Mouse (Mus musculus) forebrain, embryonic 14.5 days (tissue): Measurements from ENCODE around the gene Aldh9a1. TPM values are rescaled to one million over a fixed set of nuclear protein-coding genes. Genes with fewer than 3 reads are reported as not detected.

ENCODE experiments used
- ATAC-seq: fragments of 200-750 bp; cut with Nextera tagmentation; 2 replicates; pipeline ENCODE4 v1.8.0; 2017; ENCODE audit warnings: mild to moderate bottlenecking, moderate library complexity
- DNase-seq: peaks from one replicate; pipeline ENCODE4 v3.0.0-alpha.2; 2015; ENCODE audit warnings: low spot score
- H3K27ac ChIP-seq: fragments of 300-500 bp; sonication (generic); 2 replicates; pipeline ENCODE4 v1.5.1; 2014; ENCODE audit warnings: low read depth, mild to moderate bottlenecking, control low read depth, low read length, moderate library complexity
- H3K27me3 ChIP-seq: fragments of 300-500 bp; sonication (generic); replicated peaks from 2 replicates; pipeline ENCODE4 v1.6.1; 2014; ENCODE audit warnings: low read length, control low read depth, mixed read lengths; ENCODE audit not compliant: control insufficient read depth, insufficient read depth
- H3K36me3 ChIP-seq: fragments of 300-500 bp; sonication (generic); 2 replicates; pipeline ENCODE4 v1.6.1; 2014; ENCODE audit warnings: low read length, control low read depth; ENCODE audit not compliant: control insufficient read depth, insufficient read depth
- H3K4me1 ChIP-seq: fragments of 300-500 bp; sonication (generic); 2 replicates; pipeline ENCODE4 v1.6.1; 2014; ENCODE audit warnings: antibody characterized with exemption, low read length, control low read depth; ENCODE audit not compliant: control insufficient read depth, insufficient read depth
- H3K4me2 ChIP-seq: fragments of 300-500 bp; sonication (generic); 2 replicates; pipeline ENCODE4 v1.6.1; 2014; ENCODE audit warnings: mild to moderate bottlenecking, control low read depth, low read length
- H3K4me3 ChIP-seq: fragments of 300-500 bp; sonication (generic); 2 replicates; pipeline ENCODE4 v1.5.1; 2014; ENCODE audit warnings: low read depth, low read length, control low read depth
- H3K9ac ChIP-seq: fragments of 300-500 bp; sonication (generic); 2 replicates; pipeline ENCODE4 v1.6.1; 2014; ENCODE audit warnings: mild to moderate bottlenecking, low read length, control low read depth, moderate library complexity
- H3K9me3 ChIP-seq: fragments of 300-500 bp; sonication (generic); replicated peaks from 2 replicates; pipeline ENCODE4 v1.6.1; 2016; ENCODE audit warnings: low read length, control low read depth, mixed read lengths; ENCODE audit not compliant: control insufficient read depth
- WGBS: fragments of 180-500 bp; shearing (Covaris S2); extraction: QIAGEN DNeasy Blood & Tissue Kit; methylation state at CpG from one replicate; pipeline ENCODE4 v1.1.7; 2014; 5-methylcytosine and 5-hydroxymethylcytosine counted together
- polyA plus RNA-seq: library from polyadenylated mRNA; unstranded; fragments of >200 nt; fragmentation: Nextera tagmentation; extraction: Ambion mirVana; gene quantifications from 2 replicates; pipeline ENCODE4 v1.2.1, GENCODE M21; 2014

Gene Aldh9a1
- polyA plus RNA-seq, 1 experiment from 2014 or later = 21.2 TPM

- peak overlapping the region; percentile 70; the same call in 1 of the 2 replicates for H3K9ac ChIP-seq
- H3K9me3 ChIP-seq = no peaks in the 10 kb centered on the region
- H3K27ac ChIP-seq = no peak overlapping the region
- H3K4me2 ChIP-seq = peak overlapping the region; percentile 73
- no peak for ATAC-seq
- peaks cover 6% of the 10 kb centered on the region for H3K4me1 ChIP-seq
- WGBS = 18% methylated on average over 8 of the region's 8 CpGs
- DNase-seq = peak; percentile 26
- peak overlapping the region; percentile 53 for H3K4me3 ChIP-seq
- H3K36me3 ChIP-seq = no peaks in the 10 kb centered on the region
- H3K27me3 ChIP-seq = no peaks in the 10 kb centered on the region
Measured at GRCm38 (mm10) chr1:167392687-167393086, 42.9 kb downstream of the Aldh9a1 start.

- Histone ChIP-seq H3K27ac (no peak overlapping the region), H3K4me1 (peaks cover 6% of the 10 kb centered on the region), H3K27me3 (no peaks in the 10 kb centered on the region), H3K9me3 (no peaks in the 10 kb centered on the region), H3K9ac (peak overlapping the region; percentile 70), H3K4me2 (peak overlapping the region; percentile 73), H3K4me3 (peak overlapping the region; percentile 53), H3K36me3 (no peaks in the 10 kb centered on the region)
- ATAC-seq = peak; percentile 33; the same call in 1 of the 2 replicates
- under 1% methylated on average over 15 of the region's 15 CpGs for WGBS
- peak; percentile 32 for DNase-seq
Measured at GRCm38 (mm10) chr1:167393281-167393680, 43.5 kb downstream of the Aldh9a1 start.

- peak; percentile 98 for DNase-seq
- H3K9me3 ChIP-seq = no peaks in the 10 kb centered on the region
- peak within 1 kb of the TSS; percentile 53 for H3K4me3 ChIP-seq
- H3K4me1 ChIP-seq = peaks cover 6% of the 10 kb centered on the region
- peak within 1 kb of the TSS; percentile 70 for H3K9ac ChIP-seq
- peak within 1 kb of the TSS; percentile 73 for H3K4me2 ChIP-seq
- WGBS = under 1% methylated on average over 45 of the region's 45 CpGs
- H3K27me3 ChIP-seq = no peaks in the 10 kb centered on the region
- ATAC-seq = peak; percentile 95
- H3K36me3 ChIP-seq = no peaks in the 10 kb centered on the region
- peak within 1 kb of the TSS; percentile 76 for H3K27ac ChIP-seq
Measured at GRCm38 (mm10) chr1:167393683-167394492, 44.1 kb downstream of the Aldh9a1 start, which contains the start of gene Mgst3. Mgst3 (minus strand) TSS chr1:167393841.

GRCm38 (mm10) chr1:167405237-167405636 is 55.4 kb downstream of the Aldh9a1 start:
- no peak for ATAC-seq
- Histone ChIP-seq H3K4me2 (no peak overlapping the region), H3K27ac (no peak overlapping the region), H3K36me3 (no peaks in the 10 kb centered on the region), H3K9ac (no peak overlapping the region), H3K27me3 (no peaks in the 10 kb centered on the region), H3K9me3 (no peaks in the 10 kb centered on the region), H3K4me1 (no peaks in the 10 kb centered on the region), H3K4me3 (no peak overlapping the region)
- 90% methylated on average over 4 of the region's 4 CpGs for WGBS
- DNase-seq = no peak

- no peak for ATAC-seq
- Histone ChIP-seq H3K4me1 (no peaks in the 10 kb centered on the region), H3K9me3 (no peaks in the 10 kb centered on the region), H3K36me3 (no peaks in the 10 kb centered on the region), H3K9ac (no peak overlapping the region), H3K27ac (no peak overlapping the region), H3K27me3 (no peaks in the 10 kb centered on the region), H3K4me2 (no peak overlapping the region), H3K4me3 (no peak overlapping the region)
- DNase-seq = no peak
- 78% methylated on average over 4 of the region's 4 CpGs for WGBS
Measured at GRCm38 (mm10) chr1:167409601-167410000, 59.8 kb downstream of the Aldh9a1 start.

- no peaks in the 10 kb centered on the region for H3K9me3 ChIP-seq
- DNase-seq (no peak), ATAC-seq (no peak)
- H3K36me3 ChIP-seq = no peaks in the 10 kb centered on the region
- no peaks in the 10 kb centered on the region for H3K4me1 ChIP-seq
- no peak overlapping the region for H3K4me3 ChIP-seq
- no peak overlapping the region for H3K4me2 ChIP-seq
- no peaks in the 10 kb centered on the region for H3K27me3 ChIP-seq
- H3K9ac ChIP-seq = no peak overlapping the region
- 80% methylated on average over 12 of the region's 12 CpGs for WGBS
- no peak overlapping the region for H3K27ac ChIP-seq
Measured at GRCm38 (mm10) chr1:167411991-167412715, 62.4 kb downstream of the Aldh9a1 start.

- ATAC-seq = no peak; the same call in 1 of the 2 replicates
Measured at GRCm38 (mm10) chr1:167414846-167415245, 65.1 kb downstream of the Aldh9a1 start.

More at GRCm38 (mm10) chr1:167414846-167415245, 65.1 kb downstream of the Aldh9a1 start:
- 5% methylated on average over 7 of the region's 7 CpGs for WGBS
- Histone ChIP-seq H3K4me2 (no peak overlapping the region), H3K9ac (no peak overlapping the region), H3K27ac (no peak overlapping the region), H3K9me3 (no peaks in the 10 kb centered on the region), H3K4me3 (no peak overlapping the region), H3K36me3 (no peaks in the 10 kb centered on the region), H3K27me3 (no peaks in the 10 kb centered on the region), H3K4me1 (no peaks in the 10 kb centered on the region)
- peak; percentile 91 for DNase-seq
